Mouse (Mus musculus): ENCODE results near the gene Hsd17b6.
"Not testable (repeated sequence)": the region's sequence is repeated elsewhere in the genome, so short reads cannot be mapped to it uniquely, and the experiment has no call there.

Gene Hsd17b6

DNA sequence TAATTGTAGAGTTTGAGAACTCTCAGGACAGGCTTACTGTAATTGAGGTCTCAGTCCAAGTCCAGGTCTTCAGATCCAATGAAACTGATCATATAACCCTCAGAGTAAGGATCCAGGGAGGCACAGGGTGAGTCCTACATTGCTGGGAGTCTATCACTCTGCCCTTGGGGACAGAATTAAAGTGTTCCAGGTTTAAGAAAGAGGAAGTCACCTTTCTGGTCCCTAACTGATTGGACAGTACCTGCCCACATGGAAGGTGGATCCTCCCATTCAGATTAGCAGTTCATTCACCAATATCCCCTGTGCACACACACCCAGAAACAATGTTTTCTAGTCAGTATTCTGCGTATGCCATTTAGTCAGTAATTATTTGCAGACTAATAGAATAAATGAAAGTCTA, at the start of gene Hsd17b6:
Hsd17b6 (minus strand) TSS at position 166 of the 400 bp plus-strand sequence.
- DNase-seq (ENCODE audit: low spot score): no peak

- DNase-seq (ENCODE audit: low spot score): no peak
These were observed 45.6 kb upstream of the Hsd17b6 start for GRCm38 (mm10) chr10:128053001-128053400.

GRCm38 (mm10) chr10:128052136-128052535, 44.7 kb upstream of the Hsd17b6 start:
- DNase-seq (ENCODE audit: low spot score): not testable (repeated sequence)

- DNase-seq (ENCODE audit: low spot score): no peak
These were observed 44.2 kb upstream of the Hsd17b6 start for GRCm38 (mm10) chr10:128051589-128051988.

GRCm38 (mm10) chr10:128050355-128050754, 42.9 kb upstream of the Hsd17b6 start:
- no peak for DNase-seq (ENCODE audit: low spot score)

GRCm38 (mm10) chr10:128049741-128050140, 42.3 kb upstream of the Hsd17b6 start:
- no peak for DNase-seq (ENCODE audit: low spot score)

DNA sequence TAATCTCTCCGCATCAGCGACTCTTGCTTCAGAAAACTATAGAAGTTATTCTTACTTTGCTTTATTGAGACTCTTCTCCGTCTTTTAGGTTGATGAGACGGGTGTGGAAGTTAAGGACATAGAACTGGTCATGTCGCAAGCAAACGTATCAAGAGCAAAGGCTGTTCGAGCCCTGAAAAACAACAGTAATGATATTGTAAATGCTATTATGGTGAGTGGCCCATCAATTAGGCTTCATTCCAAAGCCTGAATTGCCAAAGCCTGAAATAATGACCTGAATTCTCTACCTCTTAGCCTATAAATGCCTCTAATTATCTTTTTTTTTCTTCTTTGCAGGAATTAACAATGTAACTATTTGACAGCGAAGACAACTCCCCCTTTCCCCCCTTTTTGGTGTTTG, 40.7 kb upstream of the Hsd17b6 start:
- DNase-seq (ENCODE audit: low spot score): no peak

DNA sequence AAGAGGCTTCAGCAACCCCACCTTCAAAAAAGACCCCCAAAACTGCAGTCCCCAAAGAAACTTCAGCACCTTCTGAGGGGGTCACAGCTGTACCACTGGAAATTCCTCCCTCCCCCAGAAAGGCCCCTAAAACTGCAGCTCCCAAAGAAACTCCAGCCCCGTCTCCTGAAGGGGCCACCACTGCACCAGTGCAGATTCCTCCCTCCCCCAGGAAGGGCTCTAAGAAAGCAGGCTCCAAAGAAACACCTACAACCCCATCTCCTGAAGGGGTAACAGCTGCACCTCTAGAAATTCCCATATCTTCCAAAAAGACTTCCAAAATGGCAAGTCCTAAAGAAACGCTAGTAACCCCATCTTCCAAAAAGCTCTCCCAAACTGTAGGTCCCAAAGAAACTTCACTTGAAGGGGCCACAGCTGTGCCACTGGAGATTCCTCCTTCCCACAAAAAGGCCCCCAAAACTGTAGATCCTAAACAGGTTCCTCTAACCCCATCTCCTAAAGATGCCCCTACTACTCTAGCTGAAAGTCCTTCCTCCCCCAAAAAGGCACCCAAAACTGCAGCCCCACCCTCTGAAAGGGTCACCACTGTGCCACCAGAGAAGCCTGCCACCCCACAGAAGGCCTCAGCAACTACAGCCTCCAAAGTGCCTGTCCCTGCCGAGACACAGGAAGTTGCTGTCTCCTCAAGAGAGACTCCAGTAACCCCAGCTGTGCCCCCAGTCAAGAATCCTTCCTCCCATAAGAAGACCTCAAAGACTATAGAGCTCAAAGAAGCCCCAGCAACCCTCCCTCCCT, 35.8 kb upstream of the Hsd17b6 start:
- no peak for DNase-seq (ENCODE audit: low spot score)

GRCm38 (mm10) chr10:128042466-128042865, 35.1 kb upstream of the Hsd17b6 start:
- DNase-seq (ENCODE audit: low spot score): no peak

- DNase-seq (ENCODE audit: low spot score): no peak
These were observed 34.2 kb upstream of the Hsd17b6 start for GRCm38 (mm10) chr10:128041636-128042035.

DNA sequence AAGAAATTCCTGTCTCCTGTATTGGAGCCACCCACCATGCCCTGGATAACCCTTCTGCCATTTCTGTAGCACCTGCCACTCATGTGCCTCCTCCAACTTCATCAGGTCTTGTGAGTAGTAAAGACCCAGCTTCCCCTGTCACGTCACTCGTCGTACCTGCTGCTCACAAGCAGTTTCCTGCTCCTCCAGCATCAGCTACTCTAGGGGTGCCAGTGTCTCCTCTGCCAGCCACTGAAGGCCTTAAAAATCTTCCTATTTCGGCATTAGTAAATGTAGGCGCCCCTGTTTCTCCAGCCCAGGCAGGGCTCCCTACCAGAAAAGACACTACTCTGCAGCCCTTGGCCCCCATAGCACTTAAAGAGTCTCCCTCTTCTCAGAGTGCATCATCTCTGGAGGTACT, 32.9 kb upstream of the Hsd17b6 start:
- no peak for DNase-seq (ENCODE audit: low spot score)

DNA sequence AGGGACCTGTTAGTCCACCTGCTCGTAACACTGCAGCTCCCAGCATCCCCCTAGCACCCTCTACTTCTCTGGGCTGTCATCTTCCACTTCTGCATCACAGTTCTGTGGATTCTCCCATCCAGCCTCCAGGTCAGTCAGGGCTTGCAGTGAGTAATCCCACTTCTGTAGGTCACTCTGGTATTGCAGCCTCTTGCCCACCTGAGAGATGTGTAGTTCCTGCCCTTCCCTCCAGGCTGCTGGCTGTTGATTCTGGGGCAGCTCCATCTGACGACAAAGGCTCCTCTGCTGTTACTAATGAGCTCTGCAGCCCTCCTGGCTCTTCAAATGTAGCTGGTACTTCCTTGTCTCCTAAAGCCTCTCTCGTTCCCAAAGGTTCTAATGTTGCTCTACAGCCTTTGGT, 32.4 kb upstream of the Hsd17b6 start:
- no peak for DNase-seq (ENCODE audit: low spot score)

DNA sequence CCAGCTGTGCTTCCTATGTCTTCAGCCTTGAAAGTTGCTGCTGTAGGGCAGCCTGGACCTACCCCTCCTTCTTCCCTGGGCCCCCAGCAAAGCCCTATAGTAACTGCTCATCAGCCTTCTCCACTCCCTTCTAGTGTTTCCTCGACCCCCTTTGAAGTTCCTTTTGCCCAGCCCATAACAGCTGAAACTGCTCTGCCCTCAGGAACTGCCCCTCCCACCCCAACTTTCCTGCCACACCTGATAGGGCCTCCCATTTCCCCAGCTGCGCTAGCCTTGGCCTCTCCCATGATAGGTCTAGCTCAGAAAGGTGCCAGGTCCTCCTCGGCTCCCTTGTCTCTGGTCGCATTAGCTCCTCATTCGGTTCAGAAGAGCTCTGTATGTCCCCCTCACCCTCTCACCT, 31.8 kb upstream of the Hsd17b6 start:
- DNase-seq (ENCODE audit: low spot score): no peak

- no peak for DNase-seq (ENCODE audit: low spot score)
These were observed 30.5 kb upstream of the Hsd17b6 start for GRCm38 (mm10) chr10:128037921-128038320.

DNA sequence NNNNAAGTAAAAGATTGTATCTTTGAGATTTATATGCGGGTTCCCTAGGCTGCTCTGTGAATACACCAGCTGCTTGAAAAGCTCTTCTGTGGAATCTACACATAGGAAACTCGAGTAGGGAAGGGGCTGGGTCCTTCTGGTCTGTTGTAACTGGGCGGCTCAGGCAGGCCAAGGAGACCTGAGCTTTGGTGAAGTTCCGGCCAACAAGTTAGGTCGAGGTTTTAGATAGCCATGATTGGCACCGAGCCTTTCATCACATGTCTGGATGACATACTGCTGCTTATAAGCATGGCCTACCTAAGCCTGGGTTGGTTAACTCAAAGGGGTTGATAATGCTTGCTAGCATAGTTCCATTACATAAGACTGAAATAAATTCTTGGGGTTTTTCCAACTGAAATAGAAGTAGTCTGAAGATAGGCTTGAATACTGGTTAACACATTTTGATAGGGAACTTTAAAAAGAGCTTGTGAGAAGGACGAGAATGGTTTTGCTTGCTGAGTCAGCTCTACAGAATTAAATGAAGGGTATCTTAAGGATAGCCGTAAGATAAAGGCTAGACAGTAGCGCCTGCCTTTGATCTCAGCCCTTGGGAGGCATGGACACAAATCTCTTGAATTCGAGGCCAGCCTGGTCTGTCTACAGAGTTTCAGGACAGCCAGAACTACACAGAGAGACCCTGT, 29.5 kb upstream of the Hsd17b6 start:
- DNase-seq (ENCODE audit: low spot score): peak; percentile 78

DNA sequence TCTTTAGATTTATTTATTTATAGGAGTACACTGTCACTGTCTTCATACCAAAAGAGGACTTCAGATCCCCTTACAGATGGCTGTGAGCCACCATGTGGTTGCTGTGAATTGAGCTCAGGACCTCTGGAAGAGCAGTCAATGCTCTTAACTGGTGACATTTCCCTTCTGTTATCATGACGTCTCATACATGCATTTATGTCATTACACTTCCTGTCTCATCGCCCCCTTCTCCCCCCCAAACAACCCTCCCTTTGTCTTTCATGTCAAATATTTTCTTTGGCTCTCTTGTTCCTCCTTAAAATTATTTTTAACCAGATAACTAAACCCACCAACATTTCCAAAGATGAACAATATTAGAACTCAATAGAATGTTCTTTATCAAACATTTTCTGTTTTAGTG, 23.4 kb upstream of the Hsd17b6 start:
- no peak for DNase-seq (ENCODE audit: low spot score)

- DNase-seq (ENCODE audit: low spot score): no peak
These were observed 22.5 kb upstream of the Hsd17b6 start for GRCm38 (mm10) chr10:128029931-128030330.

DNA sequence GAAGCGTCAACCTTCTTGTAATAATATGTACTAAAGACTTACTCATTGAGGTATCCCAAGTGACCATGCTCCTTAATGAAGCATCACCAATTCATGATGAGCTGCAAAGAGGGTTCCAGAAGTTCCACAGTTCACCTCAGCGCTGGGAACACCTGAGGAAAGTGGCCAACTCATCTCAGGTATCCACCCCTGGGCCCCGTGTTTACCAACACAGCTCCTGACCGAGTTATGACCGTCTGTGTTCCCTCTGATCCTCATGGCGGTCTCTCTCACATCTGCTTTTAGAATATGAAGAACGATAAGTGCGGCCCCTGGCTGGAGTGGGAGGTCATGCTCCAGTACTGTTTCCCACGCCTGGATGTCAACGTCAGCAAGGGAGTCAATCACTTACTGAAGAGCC, 16.1 kb upstream of the Hsd17b6 start:
- no peak for DNase-seq (ENCODE audit: low spot score)

GRCm38 (mm10) chr10:128022196-128022595, 14.8 kb upstream of the Hsd17b6 start:
- no peak for DNase-seq (ENCODE audit: low spot score)

GRCm38 (mm10) chr10:128015068-128015934, 7.9 kb upstream of the Hsd17b6 start, which contains the start of gene Prim1:
Gene Prim1, plus strand, starts transcription at chr10:128015168.
- peak; percentile 55 for DNase-seq (ENCODE audit: low spot score)

- no peak for DNase-seq (ENCODE audit: low spot score)
These were observed 2.3 kb upstream of the Hsd17b6 start for GRCm38 (mm10) chr10:128009735-128010134.

- peak; percentile 89 for DNase-seq (ENCODE audit: low spot score)
These were observed 937 bp upstream of the Hsd17b6 start for GRCm38 (mm10) chr10:128008207-128008889.
